Mouse (Mus musculus): ENCODE data around the gene Pappa2. TPM values are rescaled to one million over a fixed set of nuclear protein-coding genes. Genes with fewer than 3 reads are reported as not detected.

The Pappa2 gene
- total and polyA plus RNA-seq, 3 experiments = 0.09 to 0.47 (median 0.12) TPM

DNA sequence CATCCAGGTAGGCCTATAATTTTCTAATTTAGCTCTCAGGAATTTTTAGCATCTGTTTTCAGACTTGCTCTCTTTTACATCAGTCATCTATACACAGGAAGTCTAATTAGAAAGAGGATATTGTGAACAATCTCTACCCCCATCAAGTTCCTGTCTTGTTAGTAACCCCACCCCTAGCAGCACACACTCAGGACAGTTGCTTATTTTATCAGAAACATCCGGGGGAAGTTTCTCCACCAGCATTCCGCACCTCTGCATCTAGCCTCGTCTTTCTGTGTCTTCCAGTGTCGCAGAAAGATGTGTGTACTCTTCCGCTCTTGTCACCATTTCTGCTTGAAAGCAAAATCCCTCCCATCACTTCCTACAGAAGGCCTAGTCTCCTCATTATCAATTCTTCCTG lies 59.8 kb downstream of the Pappa2 start:
- H3K36me3 ChIP-seq (ENCODE audit: control insufficient read depth, insufficient read depth, low read length) = no peaks in the 10 kb centered on the region
- no peak overlapping the region for H3K4me3 ChIP-seq
- H3K27ac ChIP-seq = peak overlapping the region; percentile 23
- TF ChIP-seq EP300 (IDR thresholded peaks at IDR 0.05; ENCODE audit: insufficient read depth, low read depth, low read length) = 0 out of 2 replicates have a peak, but pooled peaks have one; percentile 40
- no peak for TF ChIP-seq POLR2A (IDR thresholded peaks at IDR 0.05; ENCODE audit: insufficient read depth, low read depth, low read length)
- no peaks in the 10 kb centered on the region for H3K79me2 ChIP-seq (replicated peaks; ENCODE audit: control insufficient read depth, insufficient read depth, low read length)
- no peaks in the 10 kb centered on the region; the same call in 1 of the 2 replicates for H3K4me1 ChIP-seq (ENCODE audit: control insufficient read depth, insufficient read depth, low read length)
- 27% methylated on average over 5 of the region's 5 CpGs for WGBS
- DNase-seq = peak in 1 of 2 experiments; percentile 8
- intact Hi-C loops (cut with DNase I) = no loop called here
- H3K27me3 ChIP-seq (ENCODE audit: control insufficient read depth, insufficient read depth, low read length) = no peaks in the 10 kb centered on the region
- no peak overlapping the region for H3K9ac ChIP-seq (ENCODE audit: low read depth, low read length)

DNA sequence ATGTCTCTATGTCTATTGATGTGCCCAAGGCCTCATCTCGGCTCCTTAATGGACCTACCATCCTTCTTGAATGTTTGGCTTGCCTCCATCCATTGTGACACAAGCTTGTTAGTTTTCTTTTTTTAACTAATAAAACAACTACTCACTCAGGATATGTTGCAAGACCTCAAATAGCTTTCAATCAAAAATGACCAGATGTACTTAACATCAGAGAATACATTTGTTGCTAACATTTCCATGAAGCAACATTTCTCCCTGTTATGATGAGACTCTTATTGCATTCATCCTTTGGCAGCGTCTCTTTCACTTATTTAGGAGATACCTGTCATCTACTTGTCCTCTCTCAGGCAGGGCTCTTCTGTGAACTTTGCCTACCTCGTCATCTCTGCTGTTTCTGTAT lies 61.4 kb downstream of the Pappa2 start:
- Histone ChIP-seq H3K27me3 (ENCODE audit: control insufficient read depth, insufficient read depth, low read length) (no peaks in the 10 kb centered on the region), H3K36me3 (ENCODE audit: control insufficient read depth, insufficient read depth, low read length) (no peaks in the 10 kb centered on the region), H3K9ac (ENCODE audit: low read depth, low read length) (no peak overlapping the region), H3K27ac (peak overlapping the region; percentile 23), H3K4me1 (ENCODE audit: control insufficient read depth, insufficient read depth, low read length) (no peaks in the 10 kb centered on the region; the same call in 1 of the 2 replicates), H3K4me3 (no peak overlapping the region), H3K79me2 (replicated peaks; ENCODE audit: control insufficient read depth, insufficient read depth, low read length) (no peaks in the 10 kb centered on the region)
- WGBS = 39% methylated on average over 3 of the region's 3 CpGs
- intact Hi-C loops (cut with DNase I) = no loop called here
- TF ChIP-seq EP300 (IDR thresholded peaks at IDR 0.05; ENCODE audit: insufficient read depth, low read depth, low read length) (no peak), CTCF (IDR thresholded peaks at IDR 0.05) (no peak), POLR2A (IDR thresholded peaks at IDR 0.05; ENCODE audit: insufficient read depth, low read depth, low read length) (no peak)
- no peak for DNase-seq

DNA sequence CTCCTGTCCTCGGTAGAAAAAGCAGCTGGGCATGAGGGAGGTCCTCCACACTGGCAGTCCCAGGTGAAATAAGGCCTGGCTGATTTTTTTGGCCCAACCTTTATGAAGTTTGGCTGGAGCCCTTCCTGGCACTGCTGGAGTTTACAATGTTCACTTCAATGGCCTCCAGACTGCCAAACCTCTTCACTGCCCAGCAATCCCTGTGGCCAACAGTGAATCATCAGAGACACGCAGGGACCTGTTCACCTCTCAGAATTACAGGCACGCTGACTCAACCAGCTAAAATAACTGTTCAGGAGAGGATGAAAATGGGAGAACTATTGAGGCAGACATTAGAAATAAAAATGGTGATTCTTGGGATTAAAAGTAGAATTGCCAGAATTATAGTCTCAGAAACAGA lies 63.2 kb downstream of the Pappa2 start:
- WGBS = 46% methylated on average over 3 of the region's 3 CpGs
- Histone ChIP-seq H3K9ac (ENCODE audit: low read depth, low read length) (no peak overlapping the region), H3K4me1 (ENCODE audit: control insufficient read depth, insufficient read depth, low read length) (no peaks in the 10 kb centered on the region; the same call in 1 of the 2 replicates), H3K27me3 (ENCODE audit: control insufficient read depth, insufficient read depth, low read length) (no peaks in the 10 kb centered on the region), H3K79me2 (replicated peaks; ENCODE audit: control insufficient read depth, insufficient read depth, low read length) (no peaks in the 10 kb centered on the region), H3K36me3 (ENCODE audit: control insufficient read depth, insufficient read depth, low read length) (no peaks in the 10 kb centered on the region), H3K4me3 (no peak overlapping the region), H3K27ac (no peak overlapping the region)
- peak in 1 of 2 experiments; percentile 19 for DNase-seq
- TF ChIP-seq CTCF (IDR thresholded peaks at IDR 0.05) (no peak), EP300 (IDR thresholded peaks at IDR 0.05; ENCODE audit: insufficient read depth, low read depth, low read length) (no peak), POLR2A (IDR thresholded peaks at IDR 0.05; ENCODE audit: insufficient read depth, low read depth, low read length) (no peak)
- intact Hi-C loops (cut with DNase I) = no loop called here

DNA sequence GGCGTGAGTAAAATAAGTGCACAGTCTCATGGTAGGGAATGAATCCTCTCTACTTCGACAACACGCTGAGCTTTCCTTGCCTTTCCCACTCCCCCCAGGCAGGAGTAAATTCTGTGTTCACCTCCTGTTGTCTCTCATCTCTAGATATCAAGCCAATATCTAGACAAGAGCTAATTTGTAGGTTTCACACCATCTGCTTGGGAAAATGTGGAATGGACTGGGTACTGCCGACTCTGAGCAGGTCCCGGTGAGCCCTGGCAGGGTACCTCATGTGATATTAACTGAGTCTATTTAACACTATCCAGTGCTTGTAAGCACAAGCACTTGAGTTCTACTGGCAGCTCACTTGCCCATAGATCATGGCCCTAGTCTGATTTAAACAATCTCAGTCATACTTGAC lies 64.7 kb downstream of the Pappa2 start:
- no peak overlapping the region for H3K9ac ChIP-seq (ENCODE audit: low read depth, low read length)
- H3K79me2 ChIP-seq (replicated peaks; ENCODE audit: control insufficient read depth, insufficient read depth, low read length) = no peaks in the 10 kb centered on the region
- no peaks in the 10 kb centered on the region; the same call in 1 of the 2 replicates for H3K4me1 ChIP-seq (ENCODE audit: control insufficient read depth, insufficient read depth, low read length)
- H3K4me3 ChIP-seq = no peak overlapping the region
- TF ChIP-seq EP300 (IDR thresholded peaks at IDR 0.05; ENCODE audit: insufficient read depth, low read depth, low read length) = no peak
- no peak for TF ChIP-seq CTCF (IDR thresholded peaks at IDR 0.05)
- no peak for TF ChIP-seq POLR2A (IDR thresholded peaks at IDR 0.05; ENCODE audit: insufficient read depth, low read depth, low read length)
- DNase-seq = no peak
- intact Hi-C loops (cut with DNase I) = no loop called here
- no peaks in the 10 kb centered on the region for H3K36me3 ChIP-seq (ENCODE audit: control insufficient read depth, insufficient read depth, low read length)
- 89% methylated on average over 5 of the region's 5 CpGs for WGBS
- no peak overlapping the region for H3K27ac ChIP-seq
- H3K27me3 ChIP-seq (ENCODE audit: control insufficient read depth, insufficient read depth, low read length) = no peaks in the 10 kb centered on the region

DNA sequence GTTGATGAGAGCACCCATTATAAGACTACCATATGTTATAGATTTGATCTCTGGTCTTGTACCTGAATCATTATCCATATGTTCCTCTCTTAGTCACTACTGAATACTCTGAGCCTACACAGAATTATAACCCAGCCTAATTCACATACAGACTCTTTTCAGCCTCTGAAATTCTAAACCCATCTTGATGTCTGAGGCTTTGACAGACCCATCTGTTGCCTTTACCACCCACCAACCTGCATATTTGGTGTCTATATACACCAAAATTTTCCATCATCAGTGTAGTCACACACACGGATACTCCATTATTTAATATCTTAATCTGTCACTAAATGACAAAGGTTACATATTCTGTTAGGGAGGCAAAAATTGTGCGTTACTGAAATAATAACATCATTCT lies 69.6 kb downstream of the Pappa2 start:
- H3K27ac ChIP-seq = no peak overlapping the region
- H3K9ac ChIP-seq (ENCODE audit: low read depth, low read length) = no peak overlapping the region
- H3K4me3 ChIP-seq = no peak overlapping the region
- H3K36me3 ChIP-seq (ENCODE audit: control insufficient read depth, insufficient read depth, low read length) = no peaks in the 10 kb centered on the region
- intact Hi-C loops (cut with DNase I) = no loop called here
- no peak for DNase-seq
- TF ChIP-seq CTCF (IDR thresholded peaks at IDR 0.05) (no peak), POLR2A (IDR thresholded peaks at IDR 0.05; ENCODE audit: insufficient read depth, low read depth, low read length) (no peak), EP300 (IDR thresholded peaks at IDR 0.05; ENCODE audit: insufficient read depth, low read depth, low read length) (no peak)
- no peaks in the 10 kb centered on the region for H3K79me2 ChIP-seq (replicated peaks; ENCODE audit: control insufficient read depth, insufficient read depth, low read length)
- WGBS = 86% methylated on average over 2 of the region's 2 CpGs
- no peaks in the 10 kb centered on the region for H3K4me1 ChIP-seq (ENCODE audit: control insufficient read depth, insufficient read depth, low read length)
- H3K27me3 ChIP-seq (ENCODE audit: control insufficient read depth, insufficient read depth, low read length) = no peaks in the 10 kb centered on the region

DNA sequence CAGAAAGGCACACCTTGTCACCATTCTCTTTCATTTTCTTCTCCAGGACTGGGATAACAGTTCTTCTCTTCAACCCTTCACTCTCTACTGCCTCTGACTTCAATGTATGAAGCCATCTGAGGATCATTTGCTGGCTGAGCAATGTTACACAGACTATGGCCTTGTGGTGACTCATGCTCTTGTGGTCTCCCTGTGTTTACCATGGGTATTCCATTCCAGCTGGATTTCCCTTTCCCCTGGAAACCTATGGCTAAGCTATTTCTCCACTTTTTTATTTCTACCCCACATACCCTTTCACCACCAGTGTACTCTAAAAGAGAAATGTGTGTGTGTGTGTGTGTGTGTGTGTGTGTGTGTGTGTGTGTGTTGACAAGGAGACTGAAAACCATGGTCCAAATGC lies 83.0 kb downstream of the Pappa2 start:
- Histone ChIP-seq H3K79me2 (replicated peaks; ENCODE audit: control insufficient read depth, insufficient read depth, low read length) (no peaks in the 10 kb centered on the region), H3K27me3 (ENCODE audit: control insufficient read depth, insufficient read depth, low read length) (no peaks in the 10 kb centered on the region), H3K4me1 (ENCODE audit: control insufficient read depth, insufficient read depth, low read length) (no peaks in the 10 kb centered on the region), H3K9ac (ENCODE audit: low read depth, low read length) (no peak overlapping the region), H3K4me3 (no peak overlapping the region), H3K36me3 (ENCODE audit: control insufficient read depth, insufficient read depth, low read length) (no peaks in the 10 kb centered on the region), H3K27ac (no peak overlapping the region)
- TF ChIP-seq CTCF (IDR thresholded peaks at IDR 0.05) (no peak), EP300 (IDR thresholded peaks at IDR 0.05; ENCODE audit: insufficient read depth, low read depth, low read length) (no peak), POLR2A (IDR thresholded peaks at IDR 0.05; ENCODE audit: insufficient read depth, low read depth, low read length) (no peak)
- no peak for DNase-seq
- intact Hi-C loops (cut with DNase I) = no loop called here

Measured in heart, adult 2 months (tissue).